Mouse (Mus musculus) left cerebral cortex, adult 9 months (tissue): ENCODE measurements around the gene Pkp4.
A peak's percentile ranks its signal among the peaks of the same experiment; 100 is the strongest.

ENCODE experiments used
- DNase-seq, 2 experiments: peaks; one replicate each; pipeline ENCODE4 v3.0.0; 2022; ENCODE audit warnings: low spot score in 2 of 2

Gene Pkp4

DNA sequence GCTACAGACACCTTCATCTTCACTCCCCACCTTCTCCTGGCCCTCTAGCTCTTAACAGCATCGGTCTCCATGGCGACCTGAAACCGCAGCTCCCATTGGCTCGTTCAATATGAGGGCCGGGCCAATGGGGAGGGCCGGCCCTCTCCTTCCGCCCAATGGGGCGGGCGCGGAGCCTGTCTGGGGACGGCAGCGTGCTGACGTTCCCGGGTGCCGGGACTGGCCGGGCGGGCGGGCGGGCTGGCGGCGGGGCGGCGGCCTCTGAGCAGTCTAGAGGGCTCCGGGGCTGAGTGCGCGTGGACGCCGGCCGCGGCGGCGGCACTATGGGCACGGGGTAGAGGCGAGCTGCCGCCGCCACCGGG is at the start of gene Pkp4, which contains the start of gene Ccdc148:
Pkp4 (plus strand) TSS at position 246 of the 359 bp plus-strand sequence.
Ccdc148 (minus strand) TSS at position 79 of the 359 bp plus-strand sequence.
- peak; percentile 91 to 93 for DNase-seq

DNA sequence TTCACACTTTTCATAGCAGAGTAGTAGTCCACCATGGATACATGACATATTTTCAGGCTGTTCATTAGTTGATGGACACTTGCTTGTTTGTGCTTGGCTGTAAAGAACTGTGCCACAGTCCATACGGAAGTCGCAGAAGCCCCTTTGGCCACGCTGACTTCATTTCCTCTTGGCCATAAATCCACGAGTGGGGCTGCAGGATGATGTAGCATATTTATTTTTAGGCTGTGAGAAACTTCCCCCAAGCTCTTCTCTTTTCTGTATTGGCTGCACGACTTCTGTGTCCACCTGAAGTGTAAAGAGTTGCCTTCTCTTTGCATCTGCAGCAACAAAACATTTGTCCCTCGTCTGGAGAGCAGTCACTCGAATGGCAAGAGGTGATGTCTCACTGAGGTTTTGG is 31.6 kb upstream of the Pkp4 start:
- no peak for DNase-seq

DNA sequence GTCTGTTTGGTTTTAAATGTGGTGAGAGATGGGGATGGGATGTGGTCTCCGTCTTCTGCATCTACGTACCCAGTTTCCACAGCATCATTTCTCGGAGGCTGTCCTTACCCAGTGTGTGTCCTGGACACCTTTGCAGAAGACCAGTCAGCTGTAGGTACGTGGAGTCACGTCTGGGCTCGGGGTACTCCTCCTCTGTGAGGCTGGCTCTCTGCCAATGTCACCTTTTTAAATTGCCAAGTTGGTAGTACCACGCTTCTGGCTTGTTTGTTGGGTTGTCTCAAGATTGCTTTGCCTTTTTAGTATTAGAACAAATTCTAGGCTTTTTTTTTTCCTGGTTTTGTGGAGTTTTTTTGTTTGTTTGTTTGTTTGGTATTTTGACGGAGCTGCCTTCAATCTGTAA is 30.8 kb upstream of the Pkp4 start:
- DNase-seq: no peak

DNA sequence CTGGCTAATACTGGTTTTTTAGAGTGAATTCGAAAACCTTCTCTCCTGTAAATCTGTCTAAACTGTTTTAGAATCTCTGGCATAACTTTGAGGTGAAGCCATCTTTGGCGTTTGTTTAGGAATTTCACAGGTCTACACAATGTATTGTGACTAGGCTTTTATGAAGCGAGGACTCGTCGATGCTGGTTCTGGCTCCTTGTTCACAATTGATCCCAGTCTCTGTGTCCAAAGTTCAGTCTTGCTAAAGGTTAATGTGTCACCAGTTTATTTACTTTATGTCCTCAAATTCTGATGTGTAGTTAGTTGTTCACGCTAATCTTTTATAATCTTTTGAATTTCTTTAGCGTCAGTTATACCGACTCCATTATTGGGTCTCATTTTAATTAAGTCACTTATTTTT is 29.6 kb upstream of the Pkp4 start:
- DNase-seq: no peak

DNA sequence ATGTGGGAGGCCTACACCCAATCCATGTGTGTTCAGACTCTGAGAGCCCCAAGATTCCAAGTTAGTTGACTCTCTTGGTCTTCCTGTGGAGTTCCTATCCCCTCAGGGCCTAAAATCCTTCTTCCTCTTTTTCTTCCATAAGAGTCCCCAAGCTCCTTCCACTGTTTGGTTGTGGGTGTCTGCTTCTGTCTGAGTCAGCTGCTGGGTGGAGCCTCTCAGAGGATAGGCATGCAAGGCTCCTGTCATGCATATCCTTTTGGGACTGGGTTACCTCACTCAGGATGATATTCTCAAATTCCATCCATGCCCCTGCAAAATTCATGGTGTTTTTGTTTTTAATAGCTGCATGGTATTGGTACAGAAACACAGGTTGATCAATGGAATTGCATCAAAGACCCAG is 5.2 kb upstream of the Pkp4 start:
- no peak for DNase-seq

DNA sequence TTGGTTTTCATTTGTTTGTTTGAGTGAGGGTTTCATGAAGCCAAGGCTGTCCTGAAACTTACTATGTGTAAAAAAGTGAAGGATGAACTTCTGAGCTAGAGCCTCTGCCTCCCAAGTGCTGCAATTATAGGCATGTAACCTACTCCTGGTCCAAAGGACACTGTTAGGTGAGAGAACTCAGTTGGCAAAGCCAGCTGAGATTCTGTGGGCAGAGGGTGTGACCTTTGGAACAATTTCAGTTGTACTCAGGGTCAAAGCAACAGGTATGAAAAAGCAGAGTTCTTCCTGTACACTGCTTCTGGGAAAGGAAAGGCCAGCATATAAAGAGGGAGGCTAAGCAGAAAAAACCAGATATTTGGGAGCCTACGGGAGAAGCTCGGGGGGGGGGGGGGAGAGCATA is 2.5 kb upstream of the Pkp4 start:
- no peak for DNase-seq

DNA sequence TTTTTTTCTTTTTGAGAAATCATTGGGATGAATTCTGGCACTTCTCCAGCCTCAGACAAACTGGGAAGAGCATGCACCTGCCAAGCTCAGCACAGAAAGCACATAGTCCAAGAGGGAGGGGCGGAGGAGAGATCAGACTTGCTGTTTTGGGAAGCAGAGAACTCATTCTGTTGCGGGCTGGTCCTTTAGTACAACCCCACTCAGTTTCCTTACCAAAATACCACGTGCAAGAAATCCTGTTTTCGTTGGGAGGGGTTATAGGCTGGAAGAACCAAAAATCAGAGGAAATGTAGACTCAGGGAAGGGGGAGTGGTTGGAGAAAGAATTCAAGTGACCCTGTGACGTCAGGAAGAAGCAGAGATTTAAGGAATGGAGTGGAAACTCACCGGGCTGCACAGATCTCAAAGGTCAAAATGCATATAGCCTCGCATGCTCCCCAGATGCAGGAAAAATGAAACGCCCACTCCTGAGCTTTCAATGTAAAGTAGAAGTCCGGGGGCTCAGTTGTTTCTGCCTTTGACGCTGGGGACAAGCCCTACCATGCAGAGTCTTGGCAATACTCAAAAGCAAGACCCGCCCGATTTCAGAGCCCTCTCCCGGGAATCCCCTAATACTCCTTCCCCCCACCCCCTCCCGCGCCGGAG is 567 bp upstream of the Pkp4 start:
- DNase-seq: peak in 1 of 2 experiments; percentile 42

DNA sequence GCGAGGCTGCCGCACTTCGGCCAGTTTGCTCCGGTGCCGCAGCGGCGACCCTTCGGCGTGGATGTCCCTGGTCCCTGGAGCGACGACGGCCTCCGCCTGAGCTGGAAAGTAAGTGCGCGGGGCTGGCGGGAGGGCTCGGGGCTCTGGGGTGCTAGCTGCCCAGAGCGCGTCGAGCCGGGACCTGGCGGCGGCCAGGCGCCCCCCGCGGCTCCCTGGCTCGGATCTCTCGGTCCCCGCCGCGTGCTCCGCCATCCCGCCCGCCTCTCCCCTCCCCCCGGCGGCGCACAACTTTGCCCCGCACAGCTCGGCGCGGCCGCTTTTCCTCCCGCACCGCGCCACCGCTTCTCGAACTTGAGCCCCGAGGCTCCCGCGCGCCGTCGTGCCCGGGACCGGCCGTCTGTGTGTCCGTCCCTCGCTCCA is 381 bp downstream of the Pkp4 start:
- no peak for DNase-seq

DNA sequence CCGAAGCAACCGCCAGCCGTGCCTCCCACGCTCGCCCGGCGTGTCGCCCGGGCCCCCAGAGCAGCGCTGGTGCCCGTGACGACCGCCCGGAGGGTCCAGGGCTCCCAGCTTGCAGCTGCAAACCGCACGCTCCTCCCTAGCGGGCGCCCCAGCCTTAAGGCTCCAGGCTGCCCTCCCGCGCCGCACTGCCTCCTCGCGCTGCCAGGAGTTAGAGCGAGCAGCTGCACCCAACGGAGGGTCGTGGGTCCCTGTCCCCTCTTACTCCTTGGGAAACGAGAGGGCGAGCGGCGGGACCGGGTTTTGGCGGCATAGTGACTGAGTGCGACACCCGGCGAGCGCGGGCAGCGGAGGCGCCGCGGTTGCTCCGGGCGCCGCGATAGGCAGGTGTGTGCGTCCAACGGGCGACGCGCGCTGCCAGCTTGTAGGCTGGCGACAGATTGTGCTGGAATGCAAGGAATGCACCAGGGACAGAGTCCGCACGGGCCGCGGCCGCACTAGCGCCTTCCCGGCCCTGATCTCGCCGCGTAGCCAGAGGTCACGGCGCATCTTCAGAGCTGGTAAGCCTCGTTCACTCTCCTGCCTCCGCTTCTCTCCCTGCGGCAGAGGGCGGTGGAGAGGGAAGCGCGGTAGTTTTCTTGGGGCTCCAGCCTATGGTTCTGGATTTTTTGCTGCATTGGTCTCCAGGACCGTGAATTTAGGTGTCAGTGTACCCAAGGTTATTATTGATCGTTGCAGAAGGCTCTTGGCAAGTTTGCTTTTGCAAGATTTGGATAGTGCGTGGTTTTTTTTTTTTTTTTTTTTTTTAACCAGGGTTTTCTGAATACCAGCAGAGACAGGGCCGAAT is 1.0 kb downstream of the Pkp4 start:
- peak; percentile 46 to 70 for DNase-seq

DNA sequence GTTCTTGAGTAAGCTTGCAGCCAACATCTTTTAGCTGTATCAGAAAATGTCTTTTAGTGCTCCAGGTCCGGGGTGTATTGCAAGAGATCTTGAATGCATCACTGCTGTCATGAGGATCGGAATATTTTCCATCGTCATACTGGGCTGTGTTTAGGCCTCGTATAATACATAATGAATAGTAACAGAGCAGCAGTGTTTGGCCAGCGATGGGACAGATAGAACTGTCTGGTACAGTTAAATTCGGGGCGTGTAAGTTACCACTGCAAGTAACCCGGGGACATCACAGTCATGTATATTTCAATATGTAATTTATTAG is 1.6 kb downstream of the Pkp4 start:
- no peak for DNase-seq

DNA sequence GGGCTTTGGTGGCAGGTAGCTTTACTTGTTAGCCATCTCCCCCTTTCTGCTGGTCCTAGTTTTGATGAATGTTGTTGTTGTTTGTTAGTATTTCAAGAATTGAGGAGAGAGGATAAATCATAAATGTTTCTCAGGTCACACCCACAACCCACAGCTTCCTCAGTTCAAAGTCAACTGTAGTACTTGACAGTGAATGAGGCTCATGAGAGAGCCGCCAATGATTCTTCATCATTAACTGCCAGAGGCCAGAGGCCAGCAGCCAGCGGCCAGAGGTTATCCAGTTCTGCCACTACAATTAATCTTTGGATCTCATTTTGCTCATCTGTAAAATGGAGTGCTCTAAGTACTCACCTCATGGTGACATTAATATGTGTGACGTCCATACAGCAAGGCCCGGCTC is 6.3 kb downstream of the Pkp4 start:
- DNase-seq: no peak

DNA sequence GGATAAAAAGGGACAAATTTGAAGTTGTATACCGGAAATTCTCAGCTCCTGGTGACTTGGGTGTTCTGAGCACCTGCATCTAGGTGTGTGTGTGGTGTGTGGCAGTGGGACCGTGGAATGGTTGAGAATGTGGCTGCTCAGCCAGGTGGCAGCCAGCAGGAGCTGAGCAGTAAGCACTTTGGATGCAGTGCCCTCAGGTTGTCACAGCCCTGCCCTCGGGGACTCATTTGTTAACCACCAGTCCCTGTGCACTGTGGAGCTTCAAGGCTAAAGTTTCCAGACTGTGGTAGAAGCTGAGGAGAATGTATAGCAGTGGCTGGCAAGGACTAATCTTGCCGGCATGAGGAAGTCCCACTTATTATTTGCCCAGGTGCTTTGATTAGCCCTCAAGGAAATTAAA is 7.2 kb downstream of the Pkp4 start:
- DNase-seq: no peak

DNA sequence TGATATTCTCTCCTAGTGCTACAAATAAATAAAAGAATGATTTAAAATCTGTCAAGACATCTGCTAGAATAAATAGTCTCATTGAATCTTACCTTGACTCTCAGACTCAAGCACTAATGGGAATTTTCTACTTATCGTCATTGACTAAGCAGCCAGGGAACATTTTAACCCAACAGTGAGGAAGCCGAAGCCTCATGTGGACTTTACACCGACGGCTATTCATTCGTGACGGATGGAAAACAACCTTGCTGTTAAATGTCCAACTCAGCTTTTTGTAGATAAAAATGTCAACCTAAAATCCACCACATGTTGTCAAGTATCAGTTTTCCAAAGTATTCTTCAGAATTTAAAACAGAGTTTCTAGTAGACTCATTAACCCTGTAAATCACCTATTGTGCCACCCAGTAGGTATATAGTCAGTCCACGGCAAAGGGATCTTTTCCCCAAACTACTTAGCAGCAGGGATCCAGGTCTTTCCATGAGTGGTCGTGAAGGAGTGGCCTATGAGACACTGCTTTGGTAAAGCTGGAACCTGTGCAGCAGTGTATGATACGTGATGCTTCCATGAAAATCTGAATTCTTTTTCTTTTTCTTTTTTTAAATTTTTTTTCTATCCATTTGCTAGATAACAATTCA is 9.0 kb downstream of the Pkp4 start:
- DNase-seq: no peak

DNA sequence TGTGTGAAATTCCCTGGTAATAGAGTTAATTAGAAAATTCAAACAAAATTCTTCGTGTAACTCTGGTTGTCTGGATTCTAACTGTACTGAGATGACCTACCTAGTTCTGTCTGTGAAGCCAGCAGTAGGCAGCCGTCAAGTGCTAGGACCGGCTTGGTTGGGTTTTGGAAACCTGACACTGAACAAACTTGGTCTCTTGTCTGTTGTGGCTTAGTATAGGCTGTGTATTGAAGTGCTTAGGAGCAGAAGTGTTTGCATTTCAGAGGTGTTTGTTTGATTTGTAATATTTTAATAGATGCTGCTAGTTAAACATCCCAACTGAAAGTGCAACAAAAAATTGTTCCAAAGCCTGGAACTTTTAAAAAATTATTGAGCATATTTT is 9.5 kb downstream of the Pkp4 start:
- DNase-seq: no peak

DNA sequence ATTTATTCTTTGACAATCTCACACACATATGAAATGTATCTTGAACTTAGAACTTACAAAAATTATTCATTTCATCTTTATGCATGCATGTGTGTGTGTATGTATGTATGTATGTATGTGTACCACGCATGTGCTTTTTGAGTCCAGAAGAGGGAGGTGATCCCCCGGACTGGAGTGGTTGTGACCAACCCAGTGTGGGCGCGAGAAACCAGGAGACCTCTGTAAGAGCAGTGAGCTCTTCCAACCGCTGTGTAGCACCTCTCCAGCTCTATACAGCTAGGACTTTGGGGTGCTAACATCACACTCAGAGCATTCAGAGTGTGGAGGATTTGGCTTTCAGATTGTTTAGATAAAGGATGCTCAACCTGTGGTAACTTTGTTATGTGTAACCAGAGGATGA is 9.9 kb downstream of the Pkp4 start:
- DNase-seq: no peak

DNA sequence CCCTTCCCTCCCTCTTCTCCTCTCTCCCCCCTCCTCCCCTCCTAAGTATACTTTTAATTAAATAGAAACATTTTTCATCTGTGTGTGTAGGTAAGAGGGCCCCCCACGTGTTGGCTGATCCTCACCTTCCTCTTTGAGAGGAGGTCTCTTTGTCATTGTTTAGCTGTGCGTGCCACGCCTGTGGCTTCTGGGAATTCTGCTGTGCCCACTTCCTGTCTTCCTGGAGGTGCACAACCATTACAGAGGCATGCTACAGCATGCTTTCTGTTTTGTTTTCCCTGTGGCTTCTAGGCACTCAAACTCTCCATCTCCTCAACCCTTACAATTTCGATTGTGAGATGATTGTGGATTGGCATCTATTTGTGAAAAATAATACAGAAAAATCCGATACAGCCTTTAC is 10.9 kb downstream of the Pkp4 start:
- no peak for DNase-seq

DNA sequence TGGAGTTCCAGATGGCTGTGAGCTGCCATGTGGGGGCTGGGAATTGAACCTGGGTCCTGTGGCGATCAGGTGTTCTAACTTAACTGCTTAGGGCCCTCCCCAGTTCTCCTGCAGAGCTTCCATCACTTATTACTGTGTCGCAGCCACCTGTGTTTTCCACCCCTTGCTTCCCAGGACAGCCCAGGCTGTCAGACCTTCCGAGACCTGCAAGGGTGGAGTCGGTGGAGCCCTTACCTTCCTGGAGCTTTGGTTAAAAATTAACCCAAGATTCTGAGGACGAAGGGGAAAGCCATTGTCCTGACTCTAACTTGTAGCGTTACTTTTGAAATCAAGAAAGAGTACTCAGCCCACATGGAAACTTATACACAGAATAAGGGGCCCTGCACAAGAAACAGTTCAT is 15.3 kb downstream of the Pkp4 start:
- no peak for DNase-seq

DNA sequence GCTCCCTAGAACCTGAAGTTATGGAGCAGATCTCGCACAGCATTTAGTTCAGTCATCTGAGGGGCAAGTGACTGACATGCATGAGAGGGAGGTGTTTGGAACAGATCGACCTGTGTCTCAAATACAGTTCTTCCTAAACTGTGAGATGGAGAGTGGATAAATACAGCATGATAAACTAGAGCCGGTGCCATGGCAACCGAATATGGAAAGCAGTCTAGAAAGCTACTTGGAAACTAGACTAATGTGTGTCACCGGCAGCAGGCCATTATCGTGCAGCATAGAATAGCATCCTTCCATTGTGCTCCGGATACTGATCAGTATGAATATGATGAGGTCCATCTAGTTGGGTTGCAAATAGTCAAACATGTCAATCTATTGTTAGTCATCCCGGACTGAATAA is 17.5 kb downstream of the Pkp4 start:
- peak in 1 of 2 experiments; percentile 62 for DNase-seq

DNA sequence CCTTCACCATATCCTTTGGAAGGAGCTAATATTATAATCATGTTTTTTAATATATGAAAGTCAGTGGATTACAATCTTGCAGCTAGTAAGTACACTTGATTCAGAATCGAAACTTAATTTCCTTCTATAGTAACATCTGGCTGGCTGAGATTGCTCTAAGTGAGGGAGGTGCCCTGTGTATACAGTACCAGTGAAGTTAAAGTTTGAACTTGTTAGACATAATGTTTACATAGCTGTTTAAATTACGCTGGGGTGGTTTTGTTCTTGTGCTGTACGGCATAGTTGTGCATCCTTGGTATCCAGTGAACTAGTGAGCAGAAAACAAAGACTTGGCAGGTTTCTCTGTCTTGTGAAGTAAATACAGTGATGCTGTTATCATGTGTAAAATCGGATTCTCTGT is 18.3 kb downstream of the Pkp4 start:
- DNase-seq: no peak

DNA sequence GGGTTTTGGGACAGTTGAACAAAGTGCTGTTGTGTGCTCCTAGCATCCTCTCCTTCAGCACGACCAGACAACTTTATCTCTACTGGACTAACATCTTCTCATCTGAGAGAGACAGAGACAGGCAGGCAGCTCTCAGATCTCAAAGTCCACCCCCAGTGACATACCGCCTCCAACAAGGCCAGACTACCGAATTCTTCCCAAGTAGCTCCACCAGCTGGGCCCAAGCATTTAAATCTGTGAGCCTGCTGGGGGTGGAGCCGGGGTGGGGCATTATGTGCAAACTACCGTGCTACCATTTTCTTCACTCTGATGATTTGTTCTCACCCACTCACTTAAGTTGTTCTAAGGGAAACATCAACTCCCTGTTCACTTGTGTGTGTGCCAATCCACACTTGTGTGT is 18.8 kb downstream of the Pkp4 start:
- DNase-seq: no peak

DNA sequence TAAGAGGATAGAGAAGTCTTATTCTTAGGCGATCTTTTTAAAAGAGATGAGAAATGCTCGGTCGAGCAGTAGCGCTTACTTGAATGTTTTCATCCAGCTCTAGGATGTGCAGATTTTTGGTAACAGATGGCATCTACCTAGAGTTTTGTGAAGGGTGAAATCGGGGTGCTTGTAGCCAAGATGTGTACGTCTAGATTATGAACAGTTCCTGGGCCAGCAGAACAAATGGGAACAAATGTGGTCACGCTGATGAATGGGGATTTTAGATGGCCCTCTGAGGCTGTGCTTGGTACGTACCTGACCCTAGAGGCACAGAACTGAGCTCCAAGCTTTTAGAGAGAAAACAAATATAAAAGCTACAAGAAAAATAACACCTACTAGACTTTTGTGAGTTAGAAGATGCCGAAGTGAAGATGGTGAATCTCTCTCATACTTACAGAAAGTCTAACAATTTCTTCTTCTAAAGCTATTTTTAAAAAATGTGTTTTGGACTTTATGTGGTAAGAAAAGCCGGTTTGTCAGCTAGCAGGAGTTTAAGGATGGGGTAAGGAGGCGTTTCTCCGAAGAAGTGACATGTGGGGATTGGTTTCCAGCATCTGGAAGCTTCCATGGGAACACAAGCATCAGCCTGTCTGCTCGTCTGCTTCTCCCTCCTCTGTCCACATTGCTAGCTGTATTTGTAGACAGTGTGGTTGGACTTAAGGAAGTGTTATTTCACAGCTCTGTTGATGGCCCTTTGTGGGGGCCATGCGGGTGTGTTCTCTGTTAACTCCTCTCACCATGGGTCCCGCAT is 20.9 kb downstream of the Pkp4 start:
- DNase-seq: no peak

DNA sequence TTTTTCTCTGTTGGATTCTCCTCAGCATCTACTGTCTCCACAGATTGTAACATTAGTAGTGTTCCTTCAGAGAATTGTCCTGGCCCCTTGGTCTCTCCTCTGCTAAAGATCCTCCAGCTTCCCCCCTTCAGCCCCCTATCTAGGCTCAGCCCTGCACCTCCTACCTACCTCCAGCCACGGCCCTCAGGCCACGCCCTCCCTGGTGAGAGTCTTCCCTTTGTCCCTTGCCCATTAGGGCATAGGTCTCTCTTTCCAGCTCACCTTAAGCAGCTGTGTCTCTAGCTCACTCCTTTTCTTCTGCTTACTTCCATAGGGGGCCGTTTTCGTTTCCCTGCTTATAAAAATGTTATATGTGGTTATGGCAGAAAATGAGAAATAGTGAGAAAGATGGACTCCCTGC is 22.9 kb downstream of the Pkp4 start:
- DNase-seq: no peak
